Mouse (Mus musculus): Measurements from ENCODE around the gene Col12a1. TPM values are rescaled to one million over a fixed set of nuclear protein-coding genes. Genes with fewer than 3 reads are reported as not detected.

The Col12a1 gene
- polyA plus RNA-seq, 1 experiment = 4.7 TPM

DNA sequence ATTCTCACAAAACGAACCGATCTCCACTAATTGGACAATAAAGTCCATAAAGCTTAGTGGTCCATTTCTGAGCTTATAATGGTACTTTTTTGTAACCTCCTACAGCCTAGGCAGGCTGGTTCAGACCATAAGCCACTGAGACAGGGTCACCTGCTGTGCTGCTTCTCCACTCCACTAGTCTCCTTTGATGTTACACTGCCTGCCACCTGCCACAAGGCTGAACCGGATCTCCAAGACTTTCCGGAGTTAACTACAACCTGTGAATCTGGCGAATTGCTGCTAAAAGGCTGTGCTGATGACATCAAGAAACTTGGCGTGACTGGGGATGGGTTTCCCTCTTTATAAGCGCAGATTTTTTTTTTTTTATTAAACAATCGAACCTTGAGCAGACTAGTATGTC is 33.2 kb upstream of the Col12a1 start:
- Histone ChIP-seq H3K36me3 (ENCODE audit: control insufficient read depth, insufficient read depth, low read length) (no peaks in the 10 kb centered on the region), H3K4me1 (ENCODE audit: control insufficient read depth, insufficient read depth, low read length) (no peaks in the 10 kb centered on the region), H3K27ac (ENCODE audit: control insufficient read depth, insufficient read depth, low read depth, low read length) (no peak overlapping the region), H3K27me3 (ENCODE audit: control insufficient read depth, insufficient read depth, low read length) (no peaks in the 10 kb centered on the region), H3K4me3 (ENCODE audit: control insufficient read depth, low read depth, low read length) (no peak overlapping the region)
- TF ChIP-seq CTCF (IDR thresholded peaks at IDR 0.05; ENCODE audit: control insufficient read depth, insufficient read depth, insufficient replicate concordance, low read depth, low read length) = no peak
- no peak for TF ChIP-seq POLR2A (IDR thresholded peaks at IDR 0.05; ENCODE audit: control insufficient read depth, low read depth, low read length)

DNA sequence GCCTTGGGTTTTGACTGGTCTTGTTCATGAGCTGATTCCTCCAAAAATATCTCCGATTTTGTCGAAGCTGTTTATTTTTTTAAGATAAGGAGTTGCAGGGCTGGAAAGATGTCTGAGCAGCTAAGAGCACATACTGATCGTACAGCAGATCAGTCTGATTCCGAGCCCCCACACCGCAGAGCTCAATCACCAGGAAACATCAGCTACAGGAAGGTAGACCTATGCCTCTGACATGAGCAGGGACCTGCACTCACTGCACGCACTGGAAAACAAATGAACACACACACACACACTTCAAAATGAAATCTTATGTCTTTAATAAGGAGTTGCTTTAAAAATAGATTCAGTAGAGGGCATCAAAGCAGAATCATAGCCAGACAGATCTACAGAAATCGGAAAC is 32.1 kb upstream of the Col12a1 start:
- no peaks in the 10 kb centered on the region for H3K36me3 ChIP-seq (ENCODE audit: control insufficient read depth, insufficient read depth, low read length)
- H3K27me3 ChIP-seq (ENCODE audit: control insufficient read depth, insufficient read depth, low read length) = no peaks in the 10 kb centered on the region
- H3K4me3 ChIP-seq (ENCODE audit: control insufficient read depth, low read depth, low read length) = no peak overlapping the region
- TF ChIP-seq POLR2A (IDR thresholded peaks at IDR 0.05; ENCODE audit: control insufficient read depth, low read depth, low read length) (no peak), CTCF (IDR thresholded peaks at IDR 0.05; ENCODE audit: control insufficient read depth, insufficient read depth, insufficient replicate concordance, low read depth, low read length) (no peak)
- H3K27ac ChIP-seq (ENCODE audit: control insufficient read depth, insufficient read depth, low read depth, low read length) = no peak overlapping the region
- no peaks in the 10 kb centered on the region; the same call in 1 of the 2 replicates for H3K4me1 ChIP-seq (ENCODE audit: control insufficient read depth, insufficient read depth, low read length)

DNA sequence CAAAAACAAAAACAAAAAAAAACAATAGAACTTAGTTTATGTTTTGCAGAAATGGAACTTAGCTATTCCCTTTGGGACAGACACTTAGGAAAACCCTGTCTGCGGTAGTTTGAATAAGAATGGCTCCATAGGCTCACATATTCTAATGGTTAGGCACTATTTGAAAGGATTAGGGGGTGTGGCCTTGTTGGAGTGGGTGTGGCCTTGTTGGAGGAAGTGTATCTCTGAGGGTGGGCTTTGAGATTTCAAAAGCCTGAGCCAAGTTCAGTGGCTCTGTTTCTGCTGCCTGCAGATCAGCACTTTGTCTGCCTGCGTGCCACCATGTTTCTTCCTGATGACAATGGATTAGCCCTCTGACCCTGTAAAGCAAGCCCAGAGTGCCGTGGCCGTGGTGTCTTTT is 26.4 kb upstream of the Col12a1 start:
- Histone ChIP-seq H3K36me3 (ENCODE audit: control insufficient read depth, insufficient read depth, low read length) (no peaks in the 10 kb centered on the region), H3K27me3 (ENCODE audit: control insufficient read depth, insufficient read depth, low read length) (no peaks in the 10 kb centered on the region), H3K4me3 (ENCODE audit: control insufficient read depth, low read depth, low read length) (no peak overlapping the region; the same call in 1 of the 2 replicates), H3K4me1 (ENCODE audit: control insufficient read depth, insufficient read depth, low read length) (peaks cover 4% of the 10 kb centered on the region), H3K27ac (ENCODE audit: control insufficient read depth, insufficient read depth, low read depth, low read length) (no peak overlapping the region)
- TF ChIP-seq CTCF (IDR thresholded peaks at IDR 0.05; ENCODE audit: control insufficient read depth, insufficient read depth, insufficient replicate concordance, low read depth, low read length) (no peak), POLR2A (IDR thresholded peaks at IDR 0.05; ENCODE audit: control insufficient read depth, low read depth, low read length) (no peak)

DNA sequence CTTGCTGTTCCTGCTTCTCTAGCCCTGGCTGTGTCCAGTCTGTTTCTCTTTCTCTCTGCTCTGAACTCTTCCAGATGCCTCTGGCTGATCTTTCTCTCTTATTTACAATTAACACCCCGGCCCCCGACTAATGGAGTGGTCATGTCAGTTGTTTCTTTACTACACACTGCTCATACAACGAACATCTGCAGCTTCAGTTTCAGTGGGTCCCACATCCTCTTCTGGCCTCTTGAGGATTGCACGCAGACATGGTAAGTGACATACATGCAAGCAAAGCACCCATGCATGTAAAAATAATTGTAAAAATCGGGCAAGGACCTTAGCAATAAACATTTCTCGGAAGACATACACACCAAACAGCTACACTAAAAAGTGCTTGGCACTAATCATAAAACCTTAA is 17.0 kb upstream of the Col12a1 start:
- Histone ChIP-seq H3K27ac (ENCODE audit: control insufficient read depth, insufficient read depth, low read depth, low read length) (no peak overlapping the region), H3K27me3 (ENCODE audit: control insufficient read depth, insufficient read depth, low read length) (no peaks in the 10 kb centered on the region), H3K36me3 (ENCODE audit: control insufficient read depth, insufficient read depth, low read length) (no peaks in the 10 kb centered on the region), H3K4me3 (ENCODE audit: control insufficient read depth, low read depth, low read length) (no peak overlapping the region), H3K4me1 (ENCODE audit: control insufficient read depth, insufficient read depth, low read length) (no peaks in the 10 kb centered on the region)
- TF ChIP-seq POLR2A (IDR thresholded peaks at IDR 0.05; ENCODE audit: control insufficient read depth, low read depth, low read length) (no peak), CTCF (IDR thresholded peaks at IDR 0.05; ENCODE audit: control insufficient read depth, insufficient read depth, insufficient replicate concordance, low read depth, low read length) (no peak)

DNA sequence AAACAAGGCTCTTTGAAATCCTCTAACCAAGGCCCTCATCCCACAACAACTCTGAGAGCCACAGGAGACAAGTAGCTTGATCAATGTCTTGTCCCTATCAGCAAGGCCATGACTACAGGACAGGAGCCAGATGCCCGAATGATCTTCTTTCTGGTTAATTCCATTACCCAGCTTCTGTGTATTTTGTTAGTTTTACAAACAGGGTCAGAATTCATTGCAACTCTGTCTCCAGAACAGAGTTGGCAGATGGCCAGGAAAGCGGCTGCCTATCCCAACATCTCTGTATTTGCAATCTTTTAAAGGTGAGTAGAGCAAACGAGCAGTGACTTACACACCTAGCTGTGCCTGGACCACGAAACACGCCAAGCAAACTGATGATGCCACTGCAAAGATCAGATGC is 11.7 kb upstream of the Col12a1 start:
- Histone ChIP-seq H3K27ac (ENCODE audit: control insufficient read depth, insufficient read depth, low read depth, low read length) (no peak overlapping the region), H3K4me3 (ENCODE audit: control insufficient read depth, low read depth, low read length) (no peak overlapping the region), H3K4me1 (ENCODE audit: control insufficient read depth, insufficient read depth, low read length) (no peaks in the 10 kb centered on the region), H3K36me3 (ENCODE audit: control insufficient read depth, insufficient read depth, low read length) (no peaks in the 10 kb centered on the region), H3K27me3 (ENCODE audit: control insufficient read depth, insufficient read depth, low read length) (no peaks in the 10 kb centered on the region)
- TF ChIP-seq POLR2A (IDR thresholded peaks at IDR 0.05; ENCODE audit: control insufficient read depth, low read depth, low read length) (no peak), CTCF (IDR thresholded peaks at IDR 0.05; ENCODE audit: control insufficient read depth, insufficient read depth, insufficient replicate concordance, low read depth, low read length) (no peak)

DNA sequence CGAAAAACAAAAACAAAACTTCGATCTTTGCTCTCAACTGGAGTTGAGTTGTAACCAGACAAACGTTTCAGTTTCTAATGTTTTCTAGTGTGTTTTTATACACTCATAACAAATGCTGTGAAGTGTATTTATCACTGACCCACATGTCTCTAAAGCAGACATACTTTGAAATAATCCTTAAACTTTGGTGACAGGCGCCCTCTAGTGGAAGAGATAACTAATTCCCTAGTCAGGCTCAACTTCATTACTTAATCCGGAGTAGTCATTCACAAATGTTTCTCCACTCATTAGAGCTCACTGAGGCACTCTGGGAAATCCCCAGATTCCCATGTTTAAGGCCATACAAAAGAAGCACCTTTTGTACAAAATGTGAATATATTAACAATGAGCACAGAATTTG is 4.5 kb upstream of the Col12a1 start:
- H3K36me3 ChIP-seq (ENCODE audit: control insufficient read depth, insufficient read depth, low read length) = no peaks in the 10 kb centered on the region
- TF ChIP-seq CTCF (IDR thresholded peaks at IDR 0.05; ENCODE audit: control insufficient read depth, insufficient read depth, insufficient replicate concordance, low read depth, low read length) (no peak), POLR2A (IDR thresholded peaks at IDR 0.05; ENCODE audit: control insufficient read depth, low read depth, low read length) (no peak)

DNA sequence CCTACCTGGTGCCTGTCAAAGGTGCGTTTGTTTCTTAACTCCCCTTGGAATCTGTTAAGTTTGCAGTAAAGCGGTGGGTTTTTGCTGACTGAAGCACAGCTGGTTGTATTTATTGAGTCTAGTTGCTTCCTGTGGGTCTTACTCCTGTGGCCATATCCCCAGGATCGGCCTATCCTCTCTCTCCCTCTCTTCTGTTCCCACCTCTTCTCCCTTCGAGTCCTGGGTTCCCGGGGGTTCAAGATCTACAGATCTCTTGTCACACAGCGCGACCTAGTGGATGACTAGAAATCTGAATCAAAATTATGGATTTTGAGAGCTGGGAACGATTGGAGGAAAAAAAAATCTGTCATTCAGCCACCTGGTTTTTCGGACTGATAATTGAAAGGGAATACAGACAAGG is 2.4 kb upstream of the Col12a1 start:
- no peak overlapping the region for H3K4me3 ChIP-seq (ENCODE audit: control insufficient read depth, low read depth, low read length)

More for the DNA sequence above, 4.5 kb upstream of the Col12a1 start:
- no peak overlapping the region for H3K27ac ChIP-seq (ENCODE audit: control insufficient read depth, insufficient read depth, low read depth, low read length)
- peaks cover 8% of the 10 kb centered on the region for H3K4me1 ChIP-seq (ENCODE audit: control insufficient read depth, insufficient read depth, low read length)
- H3K4me3 ChIP-seq (ENCODE audit: control insufficient read depth, low read depth, low read length) = no peak overlapping the region
- H3K27me3 ChIP-seq (ENCODE audit: control insufficient read depth, insufficient read depth, low read length) = 0 out of 2 replicates have a peak, but pooled peaks cover 5% of the 10 kb centered on the region

DNA sequence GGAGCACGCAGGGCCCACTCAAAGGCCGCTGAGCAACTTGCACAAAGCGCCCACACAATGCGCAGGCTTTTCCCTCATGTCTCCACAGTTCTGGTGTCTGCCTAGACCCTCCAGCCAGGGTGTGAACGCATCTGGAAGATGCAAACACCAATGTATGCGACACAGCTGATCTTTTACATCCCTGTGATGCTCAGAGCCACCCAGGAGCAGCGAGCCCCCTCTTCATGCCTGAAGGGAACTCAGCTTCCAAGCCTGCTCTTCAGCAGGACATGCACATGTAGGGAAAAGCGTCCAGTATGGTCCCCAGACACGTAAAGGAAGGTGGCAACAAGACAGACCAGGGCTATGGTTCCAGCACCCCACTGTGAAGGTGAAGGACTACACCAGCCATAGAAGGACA is 1.5 kb upstream of the Col12a1 start:
- Histone ChIP-seq H3K4me1 (ENCODE audit: control insufficient read depth, insufficient read depth, low read length) (peaks cover 16% of the 10 kb centered on the region), H3K27me3 (ENCODE audit: control insufficient read depth, insufficient read depth, low read length) (peaks cover 7% of the 10 kb centered on the region; the same call in 1 of the 2 replicates), H3K27ac (ENCODE audit: control insufficient read depth, insufficient read depth, low read depth, low read length) (no peak overlapping the region), H3K36me3 (ENCODE audit: control insufficient read depth, insufficient read depth, low read length) (no peaks in the 10 kb centered on the region), H3K4me3 (ENCODE audit: control insufficient read depth, low read depth, low read length) (no peak overlapping the region)
- TF ChIP-seq CTCF (IDR thresholded peaks at IDR 0.05; ENCODE audit: control insufficient read depth, insufficient read depth, insufficient replicate concordance, low read depth, low read length) = no peak
- TF ChIP-seq POLR2A (IDR thresholded peaks at IDR 0.05; ENCODE audit: control insufficient read depth, low read depth, low read length) = no peak

More for the DNA sequence above, 2.4 kb upstream of the Col12a1 start:
- Histone ChIP-seq H3K27me3 (ENCODE audit: control insufficient read depth, insufficient read depth, low read length) (peaks cover 7% of the 10 kb centered on the region; the same call in 1 of the 2 replicates), H3K4me1 (ENCODE audit: control insufficient read depth, insufficient read depth, low read length) (peaks cover 16% of the 10 kb centered on the region), H3K36me3 (ENCODE audit: control insufficient read depth, insufficient read depth, low read length) (no peaks in the 10 kb centered on the region), H3K27ac (ENCODE audit: control insufficient read depth, insufficient read depth, low read depth, low read length) (no peak overlapping the region)
- TF ChIP-seq CTCF (IDR thresholded peaks at IDR 0.05; ENCODE audit: control insufficient read depth, insufficient read depth, insufficient replicate concordance, low read depth, low read length) (no peak), POLR2A (IDR thresholded peaks at IDR 0.05; ENCODE audit: control insufficient read depth, low read depth, low read length) (no peak)

Measured in testis, adult 2 months (tissue).